Mouse (Mus musculus) liver, embryonic 13.5 days (tissue): ENCODE measurements around the gene Tle3. TPM values are rescaled to one million over a fixed set of nuclear protein-coding genes. Genes with fewer than 3 reads are reported as not detected.

Experiments
- ATAC-seq: fragments of 200-750 bp; cut with Nextera tagmentation; 2 replicates; pipeline ENCODE4 v1.8.0; 2017; ENCODE audit warnings: low read depth, mild to moderate bottlenecking, moderate number of reproducible peaks, moderate library complexity
- DNase-seq: peaks from one replicate; pipeline ENCODE4 v3.0.0; 2022
- H3K27ac ChIP-seq: fragments of 300-500 bp; sonication (generic); 2 replicates; pipeline ENCODE4 v1.5.1; 2015; ENCODE audit warnings: moderate library complexity, mild to moderate bottlenecking, inconsistent platforms
- H3K27me3 ChIP-seq: fragments of 300-500 bp; sonication (generic); 2 replicates; pipeline ENCODE4 v1.6.1; 2015; ENCODE audit warnings: mild to moderate bottlenecking, inconsistent platforms
- H3K36me3 ChIP-seq: fragments of 300-500 bp; sonication (generic); 2 replicates; pipeline ENCODE4 v1.6.1; 2015; ENCODE audit warnings: mild to moderate bottlenecking, inconsistent platforms
- H3K4me1 ChIP-seq: fragments of 300-500 bp; sonication (generic); replicated peaks from 2 replicates; pipeline ENCODE4 v1.6.1; 2015; ENCODE audit warnings: inconsistent platforms
- H3K4me2 ChIP-seq: fragments of 300-500 bp; sonication (generic); 2 replicates; pipeline ENCODE4 v1.6.1; 2015; ENCODE audit warnings: inconsistent platforms, mild to moderate bottlenecking, moderate library complexity
- H3K4me3 ChIP-seq: fragments of 300-500 bp; sonication (generic); replicated peaks from 2 replicates; pipeline ENCODE4 v1.5.1; 2015; ENCODE audit warnings: mild to moderate bottlenecking, inconsistent platforms
- H3K9ac ChIP-seq: fragments of 300-500 bp; sonication (generic); 2 replicates; pipeline ENCODE4 v1.6.1; 2015; ENCODE audit warnings: mild to moderate bottlenecking, inconsistent platforms
- H3K9me3 ChIP-seq: fragments of 300-500 bp; sonication (generic); replicated peaks from 2 replicates; pipeline ENCODE4 v1.6.1; 2016; ENCODE audit warnings: inconsistent platforms
- WGBS: fragments of 180-500 bp; shearing (Covaris S2); methylation state at CpG from one replicate; pipeline ENCODE4 v1.1.7; 2015; ENCODE audit not compliant: insufficient replicate concordance; 5-methylcytosine and 5-hydroxymethylcytosine counted together
- polyA plus RNA-seq: library from polyadenylated mRNA; unstranded; fragments of >200 nt; fragmentation: Nextera tagmentation; extraction: Ambion mirVana; gene quantifications from 2 replicates; pipeline ENCODE4 v1.2.1, GENCODE M21; 2015

The Tle3 gene
- polyA plus RNA-seq, 1 experiment from 2014 or later, result 3.7 TPM

- H3K27me3 ChIP-seq, result peaks cover 59% of the 10 kb centered on the region
- ATAC-seq (no peak), DNase-seq (no peak)
- no peak overlapping the region for H3K4me2 ChIP-seq
- no peak overlapping the region for H3K4me3 ChIP-seq
- 76% methylated on average over 3 of the region's 3 CpGs for WGBS
- no peaks in the 10 kb centered on the region for H3K9me3 ChIP-seq
- H3K9ac ChIP-seq, result no peak overlapping the region
- peaks cover 15% of the 10 kb centered on the region for H3K4me1 ChIP-seq
- H3K27ac ChIP-seq, result no peak overlapping the region
- no peaks in the 10 kb centered on the region for H3K36me3 ChIP-seq
These were observed 12.4 kb upstream of the Tle3 start for GRCm38 (mm10) chr9:61359741-61360140.

GRCm38 (mm10) chr9:61360163-61360562 is 12.0 kb upstream of the Tle3 start:
- Histone ChIP-seq H3K27me3 (peaks cover 63% of the 10 kb centered on the region), H3K9me3 (no peaks in the 10 kb centered on the region), H3K4me3 (no peak overlapping the region), H3K36me3 (no peaks in the 10 kb centered on the region), H3K27ac (no peak overlapping the region), H3K9ac (no peak overlapping the region), H3K4me2 (no peak overlapping the region), H3K4me1 (peaks cover 15% of the 10 kb centered on the region)
- DNase-seq (no peak), ATAC-seq (no peak)
- 74% methylated on average over 8 of the region's 8 CpGs for WGBS

GRCm38 (mm10) chr9:61360727-61361631 is 11.2 kb upstream of the Tle3 start:
- H3K27me3 ChIP-seq, result peaks cover 71% of the 10 kb centered on the region
- no peak overlapping the region; the same call in 1 of the 2 replicates for H3K27ac ChIP-seq
- 33% methylated on average over 17 of the region's 17 CpGs for WGBS
- no peak overlapping the region for H3K4me2 ChIP-seq
- H3K9ac ChIP-seq, result no peak overlapping the region
- DNase-seq (no peak), ATAC-seq (peak; percentile 39; the same call in 1 of the 2 replicates)
- no peak overlapping the region for H3K4me3 ChIP-seq
- no peaks in the 10 kb centered on the region for H3K36me3 ChIP-seq
- no peaks in the 10 kb centered on the region for H3K9me3 ChIP-seq
- H3K4me1 ChIP-seq, result peaks cover 18% of the 10 kb centered on the region

GRCm38 (mm10) chr9:61363194-61363593 is 9.0 kb upstream of the Tle3 start:
- peaks cover 93% of the 10 kb centered on the region for H3K27me3 ChIP-seq
- H3K27ac ChIP-seq, result no peak overlapping the region
- no peak overlapping the region for H3K4me3 ChIP-seq
- H3K4me2 ChIP-seq, result no peak overlapping the region
- H3K9me3 ChIP-seq, result no peaks in the 10 kb centered on the region
- 27% methylated on average over 9 of the region's 9 CpGs for WGBS
- no peak for ATAC-seq
- H3K4me1 ChIP-seq, result peaks cover 33% of the 10 kb centered on the region
- no peak overlapping the region for H3K9ac ChIP-seq
- no peaks in the 10 kb centered on the region for H3K36me3 ChIP-seq
- DNase-seq, result no peak

GRCm38 (mm10) chr9:61366108-61366507 is 6.1 kb upstream of the Tle3 start:
- no peaks in the 10 kb centered on the region for H3K36me3 ChIP-seq
- no peak overlapping the region for H3K9ac ChIP-seq
- peaks cover 90% of the 10 kb centered on the region for H3K27me3 ChIP-seq
- no peaks in the 10 kb centered on the region for H3K9me3 ChIP-seq
- ATAC-seq (no peak), DNase-seq (no peak)
- no peak overlapping the region for H3K27ac ChIP-seq
- peaks cover 44% of the 10 kb centered on the region for H3K4me1 ChIP-seq
- 31% methylated on average over 9 of the region's 9 CpGs for WGBS
- no peak overlapping the region for H3K4me2 ChIP-seq
- H3K4me3 ChIP-seq, result no peak overlapping the region

GRCm38 (mm10) chr9:61367156-61367555 is 5.0 kb upstream of the Tle3 start:
- WGBS, result 25% methylated on average over 4 of the region's 4 CpGs
- H3K36me3 ChIP-seq, result no peaks in the 10 kb centered on the region
- no peak for ATAC-seq
- no peaks in the 10 kb centered on the region for H3K9me3 ChIP-seq
- H3K4me3 ChIP-seq, result no peak overlapping the region
- peaks cover 79% of the 10 kb centered on the region for H3K27me3 ChIP-seq
- H3K9ac ChIP-seq, result no peak overlapping the region
- H3K4me1 ChIP-seq, result peaks cover 51% of the 10 kb centered on the region
- no peak overlapping the region for H3K27ac ChIP-seq
- no peak overlapping the region for H3K4me2 ChIP-seq
- DNase-seq, result no peak

GRCm38 (mm10) chr9:61367857-61368566 is 4.2 kb upstream of the Tle3 start:
- DNase-seq (no peak), ATAC-seq (no peak)
- H3K27me3 ChIP-seq, result peaks cover 77% of the 10 kb centered on the region
- no peak overlapping the region for H3K27ac ChIP-seq
- H3K4me1 ChIP-seq, result peaks cover 59% of the 10 kb centered on the region
- WGBS, result 20% methylated on average over 6 of the region's 6 CpGs
- no peak overlapping the region for H3K4me3 ChIP-seq
- H3K36me3 ChIP-seq, result no peaks in the 10 kb centered on the region
- H3K9ac ChIP-seq, result no peak overlapping the region
- H3K4me2 ChIP-seq, result no peak overlapping the region
- no peaks in the 10 kb centered on the region for H3K9me3 ChIP-seq

- Histone ChIP-seq H3K4me3 (peak overlapping the region; percentile 34; the same call in 1 of the 2 replicates), H3K27me3 (peaks cover 77% of the 10 kb centered on the region), H3K4me2 (peak overlapping the region; percentile 98), H3K9me3 (no peaks in the 10 kb centered on the region), H3K4me1 (peaks cover 65% of the 10 kb centered on the region), H3K9ac (no peak overlapping the region), H3K36me3 (no peaks in the 10 kb centered on the region), H3K27ac (no peak overlapping the region)
- DNase-seq, result no peak
- no peak for ATAC-seq
- WGBS, result 3% methylated on average over 12 of the region's 12 CpGs
These were observed 3.5 kb upstream of the Tle3 start for GRCm38 (mm10) chr9:61368567-61369240.

GRCm38 (mm10) chr9:61369316-61370273 is 2.6 kb upstream of the Tle3 start:
- WGBS, result under 1% methylated on average over 45 of the region's 45 CpGs
- Histone ChIP-seq H3K9ac (peak overlapping the region; percentile 22; the same call in 1 of the 2 replicates), H3K27ac (no peak overlapping the region), H3K4me3 (peak overlapping the region; percentile 34), H3K36me3 (no peaks in the 10 kb centered on the region), H3K4me1 (peaks cover 74% of the 10 kb centered on the region), H3K27me3 (peaks cover 77% of the 10 kb centered on the region), H3K4me2 (peak overlapping the region; percentile 98), H3K9me3 (no peaks in the 10 kb centered on the region)
- DNase-seq, result peak; percentile 24
- ATAC-seq, result no peak

GRCm38 (mm10) chr9:61370454-61370888 is 1.7 kb upstream of the Tle3 start:
- H3K9ac ChIP-seq, result peak overlapping the region; percentile 80
- peaks cover 74% of the 10 kb centered on the region for H3K27me3 ChIP-seq
- peak overlapping the region; percentile 88 for H3K27ac ChIP-seq
- peak overlapping the region; percentile 98 for H3K4me2 ChIP-seq
- DNase-seq (peak; percentile 94), ATAC-seq (peak; percentile 80)
- peak overlapping the region; percentile 72 for H3K4me3 ChIP-seq
- no peaks in the 10 kb centered on the region for H3K9me3 ChIP-seq
- 0% methylated on average over 23 of the region's 25 CpGs for WGBS
- no peaks in the 10 kb centered on the region for H3K36me3 ChIP-seq
- H3K4me1 ChIP-seq, result peaks cover 82% of the 10 kb centered on the region
